Mouse (Mus musculus): ENCODE measurements around the gene En2. TPM values are rescaled to one million over a fixed set of nuclear protein-coding genes. Genes with fewer than 3 reads are reported as not detected.

En2 gene
- polyA plus RNA-seq, 1 experiment = not detected

GRCm38 (mm10) chr5:28169166-28169801 lies 3.8 kb downstream of the En2 start:
- Histone ChIP-seq H3K4me1 (ENCODE audit: control insufficient read depth, insufficient read depth, low read length) (no peaks in the 10 kb centered on the region), H3K4me3 (ENCODE audit: insufficient read depth, low read length) (no peak overlapping the region), H3K27ac (ENCODE audit: insufficient read depth, low read length) (no peak overlapping the region)
- no peak for TF ChIP-seq CTCF (IDR thresholded peaks at IDR 0.05; ENCODE audit: borderline replicate concordance, insufficient read depth, low read length)
- TF ChIP-seq POLR2A (IDR thresholded peaks at IDR 0.05; ENCODE audit: low read depth, low read length) = no peak

- no peak overlapping the region for H3K27ac ChIP-seq (ENCODE audit: insufficient read depth, low read length)
- no peak overlapping the region for H3K4me3 ChIP-seq (ENCODE audit: insufficient read depth, low read length)
- H3K4me1 ChIP-seq (ENCODE audit: control insufficient read depth, insufficient read depth, low read length) = no peaks in the 10 kb centered on the region
- TF ChIP-seq CTCF (IDR thresholded peaks at IDR 0.05; ENCODE audit: borderline replicate concordance, insufficient read depth, low read length) = no peak
- TF ChIP-seq POLR2A (IDR thresholded peaks at IDR 0.05; ENCODE audit: low read depth, low read length) = no peak
Observed at GRCm38 (mm10) chr5:28170081-28170480, 4.6 kb downstream of the En2 start.

GRCm38 (mm10) chr5:28170892-28171291 lies 5.4 kb downstream of the En2 start:
- no peaks in the 10 kb centered on the region for H3K4me1 ChIP-seq (ENCODE audit: control insufficient read depth, insufficient read depth, low read length)
- no peak overlapping the region for H3K4me3 ChIP-seq (ENCODE audit: insufficient read depth, low read length)
- H3K27ac ChIP-seq (ENCODE audit: insufficient read depth, low read length) = no peak overlapping the region
- TF ChIP-seq POLR2A (IDR thresholded peaks at IDR 0.05; ENCODE audit: low read depth, low read length) (no peak), CTCF (IDR thresholded peaks at IDR 0.05; ENCODE audit: borderline replicate concordance, insufficient read depth, low read length) (no peak)

GRCm38 (mm10) chr5:28171667-28172066 lies 6.2 kb downstream of the En2 start:
- Histone ChIP-seq H3K4me1 (ENCODE audit: control insufficient read depth, insufficient read depth, low read length) (no peaks in the 10 kb centered on the region), H3K27ac (ENCODE audit: insufficient read depth, low read length) (no peak overlapping the region), H3K4me3 (ENCODE audit: insufficient read depth, low read length) (no peak overlapping the region)
- no peak for TF ChIP-seq POLR2A (IDR thresholded peaks at IDR 0.05; ENCODE audit: low read depth, low read length)
- no peak for TF ChIP-seq CTCF (IDR thresholded peaks at IDR 0.05; ENCODE audit: borderline replicate concordance, insufficient read depth, low read length)

GRCm38 (mm10) chr5:28172261-28172920 lies 6.9 kb downstream of the En2 start:
- Histone ChIP-seq H3K4me1 (ENCODE audit: control insufficient read depth, insufficient read depth, low read length) (no peaks in the 10 kb centered on the region), H3K4me3 (ENCODE audit: insufficient read depth, low read length) (no peak overlapping the region), H3K27ac (ENCODE audit: insufficient read depth, low read length) (no peak overlapping the region)
- TF ChIP-seq CTCF (IDR thresholded peaks at IDR 0.05; ENCODE audit: borderline replicate concordance, insufficient read depth, low read length) (no peak), POLR2A (IDR thresholded peaks at IDR 0.05; ENCODE audit: low read depth, low read length) (no peak)

- H3K4me1 ChIP-seq (ENCODE audit: control insufficient read depth, insufficient read depth, low read length) = no peaks in the 10 kb centered on the region
- no peak for TF ChIP-seq CTCF (IDR thresholded peaks at IDR 0.05; ENCODE audit: borderline replicate concordance, insufficient read depth, low read length)
- H3K27ac ChIP-seq (ENCODE audit: insufficient read depth, low read length) = no peak overlapping the region
- H3K4me3 ChIP-seq (ENCODE audit: insufficient read depth, low read length) = no peak overlapping the region
Observed at GRCm38 (mm10) chr5:28172921-28173670, 7.6 kb downstream of the En2 start.

- no peak overlapping the region for H3K27ac ChIP-seq (ENCODE audit: insufficient read depth, low read length)
- H3K4me1 ChIP-seq (ENCODE audit: control insufficient read depth, insufficient read depth, low read length) = no peaks in the 10 kb centered on the region
- TF ChIP-seq POLR2A (IDR thresholded peaks at IDR 0.05; ENCODE audit: low read depth, low read length) (no peak), CTCF (IDR thresholded peaks at IDR 0.05; ENCODE audit: borderline replicate concordance, insufficient read depth, low read length) (no peak)
- H3K4me3 ChIP-seq (ENCODE audit: insufficient read depth, low read length) = no peak overlapping the region
Observed at GRCm38 (mm10) chr5:28173674-28174073, 8.2 kb downstream of the En2 start.

GRCm38 (mm10) chr5:28174086-28174485 lies 8.6 kb downstream of the En2 start:
- H3K4me1 ChIP-seq (ENCODE audit: control insufficient read depth, insufficient read depth, low read length) = no peaks in the 10 kb centered on the region
- no peak overlapping the region for H3K27ac ChIP-seq (ENCODE audit: insufficient read depth, low read length)
- H3K4me3 ChIP-seq (ENCODE audit: insufficient read depth, low read length) = no peak overlapping the region
- no peak for TF ChIP-seq CTCF (IDR thresholded peaks at IDR 0.05; ENCODE audit: borderline replicate concordance, insufficient read depth, low read length)
- TF ChIP-seq POLR2A (IDR thresholded peaks at IDR 0.05; ENCODE audit: low read depth, low read length) = no peak

- no peak for TF ChIP-seq CTCF (IDR thresholded peaks at IDR 0.05; ENCODE audit: borderline replicate concordance, insufficient read depth, low read length)
- TF ChIP-seq POLR2A (IDR thresholded peaks at IDR 0.05; ENCODE audit: low read depth, low read length) = no peak
- Histone ChIP-seq H3K4me1 (ENCODE audit: control insufficient read depth, insufficient read depth, low read length) (no peaks in the 10 kb centered on the region), H3K27ac (ENCODE audit: insufficient read depth, low read length) (no peak overlapping the region), H3K4me3 (ENCODE audit: insufficient read depth, low read length) (no peak overlapping the region)
Observed at GRCm38 (mm10) chr5:28174876-28175569, 9.5 kb downstream of the En2 start.
